Mouse (Mus musculus) hindbrain, embryonic 14.5 days (tissue): Measurements from ENCODE around the gene Clybl. TPM values are rescaled to one million over a fixed set of nuclear protein-coding genes. Genes with fewer than 3 reads are reported as not detected.

Source experiments
- ATAC-seq: fragments of 200-750 bp; cut with Nextera tagmentation; 2 replicates; pipeline ENCODE4 v1.8.0; 2017; ENCODE audit warnings: moderate number of reproducible peaks, mild to moderate bottlenecking, moderate TSS enrichment, moderate library complexity; ENCODE audit not compliant: low FRiP score
- DNase-seq: peaks from one replicate; pipeline ENCODE4 v3.0.0-alpha.2; 2015; ENCODE audit warnings: low spot score
- H3K27ac ChIP-seq: fragments of 300-500 bp; sonication (generic); 2 replicates; pipeline ENCODE4 v1.5.1; 2014; ENCODE audit warnings: mild to moderate bottlenecking, moderate library complexity
- H3K27me3 ChIP-seq: fragments of 300-500 bp; sonication (generic); 2 replicates; pipeline ENCODE4 v1.6.1; 2014; ENCODE audit warnings: mild to moderate bottlenecking, low read length, mixed read lengths; ENCODE audit not compliant: control insufficient read depth, insufficient read depth
- H3K36me3 ChIP-seq: fragments of 300-500 bp; sonication (generic); replicated peaks from 2 replicates; pipeline ENCODE4 v1.6.1; 2014; ENCODE audit not compliant: control insufficient read depth, insufficient read depth
- H3K4me1 ChIP-seq: fragments of 300-500 bp; sonication (generic); replicated peaks from 2 replicates; pipeline ENCODE4 v1.6.1; 2014; ENCODE audit warnings: antibody characterized with exemption, low read length, mixed read lengths; ENCODE audit not compliant: control insufficient read depth, insufficient read depth
- H3K4me2 ChIP-seq: fragments of 300-500 bp; sonication (generic); replicated peaks from 2 replicates; pipeline ENCODE4 v1.6.1; 2014; ENCODE audit warnings: mild to moderate bottlenecking, moderate library complexity
- H3K4me3 ChIP-seq: fragments of 300-500 bp; sonication (generic); replicated peaks from 2 replicates; pipeline ENCODE4 v1.5.1; 2014; ENCODE audit warnings: mild to moderate bottlenecking, low read length
- H3K9ac ChIP-seq: fragments of 300-500 bp; sonication (generic); 2 replicates; pipeline ENCODE4 v1.6.1; 2014
- H3K9me3 ChIP-seq: fragments of 300-500 bp; sonication (generic); 2 replicates; pipeline ENCODE4 v1.6.1; 2016; ENCODE audit warnings: low read length; ENCODE audit not compliant: control insufficient read depth
- WGBS: fragments of 180-500 bp; shearing (Covaris S2); extraction: QIAGEN DNeasy Blood & Tissue Kit; methylation state at CpG from one replicate; pipeline ENCODE4 v1.1.7; 2014; 5-methylcytosine and 5-hydroxymethylcytosine counted together
- polyA plus RNA-seq: library from polyadenylated mRNA; unstranded; fragments of >200 nt; fragmentation: Nextera tagmentation; extraction: Ambion mirVana; gene quantifications from 2 replicates; pipeline ENCODE4 v1.2.1, GENCODE M21; 2014

Clybl gene
- polyA plus RNA-seq, 1 experiment from 2014 or later, result 16.3 TPM

GRCm38 (mm10) chr14:122331635-122332460 is 150.3 kb downstream of the Clybl start:
- Histone ChIP-seq H3K36me3 (no peaks in the 10 kb centered on the region), H3K4me2 (no peak overlapping the region), H3K4me1 (no peaks in the 10 kb centered on the region), H3K4me3 (no peak overlapping the region), H3K9ac (no peak overlapping the region), H3K9me3 (no peaks in the 10 kb centered on the region), H3K27ac (no peak overlapping the region), H3K27me3 (no peaks in the 10 kb centered on the region)
- ATAC-seq, result no peak
- no peak for DNase-seq
- 44% methylated on average over 14 of the region's 14 CpGs for WGBS

- Histone ChIP-seq H3K4me3 (no peak overlapping the region), H3K4me2 (no peak overlapping the region), H3K4me1 (no peaks in the 10 kb centered on the region), H3K36me3 (no peaks in the 10 kb centered on the region), H3K9ac (no peak overlapping the region), H3K9me3 (no peaks in the 10 kb centered on the region), H3K27ac (no peak overlapping the region), H3K27me3 (no peaks in the 10 kb centered on the region)
- DNase-seq, result no peak
- ATAC-seq, result no peak
- 65% methylated on average over 4 of the region's 4 CpGs for WGBS
These were observed 155.5 kb downstream of the Clybl start for GRCm38 (mm10) chr14:122336957-122337356.

GRCm38 (mm10) chr14:122338784-122339183 is 157.3 kb downstream of the Clybl start:
- no peaks in the 10 kb centered on the region for H3K27me3 ChIP-seq
- DNase-seq (peak; percentile 66), ATAC-seq (peak; percentile 34; the same call in 1 of the 2 replicates)
- H3K27ac ChIP-seq, result no peak overlapping the region
- H3K9me3 ChIP-seq, result no peaks in the 10 kb centered on the region
- no peak overlapping the region for H3K4me2 ChIP-seq
- H3K9ac ChIP-seq, result no peak overlapping the region
- 78% methylated on average over 4 of the region's 4 CpGs for WGBS
- H3K4me1 ChIP-seq, result no peaks in the 10 kb centered on the region
- H3K36me3 ChIP-seq, result no peaks in the 10 kb centered on the region
- H3K4me3 ChIP-seq, result no peak overlapping the region

GRCm38 (mm10) chr14:122340141-122340540 is 158.6 kb downstream of the Clybl start:
- 85% methylated on average over 5 of the region's 5 CpGs for WGBS
- Histone ChIP-seq H3K4me2 (no peak overlapping the region), H3K36me3 (no peaks in the 10 kb centered on the region), H3K9me3 (no peaks in the 10 kb centered on the region), H3K4me3 (no peak overlapping the region), H3K27me3 (no peaks in the 10 kb centered on the region), H3K4me1 (no peaks in the 10 kb centered on the region), H3K9ac (no peak overlapping the region), H3K27ac (no peak overlapping the region)
- DNase-seq (no peak), ATAC-seq (no peak)

GRCm38 (mm10) chr14:122341591-122342360 is 160.3 kb downstream of the Clybl start:
- no peak overlapping the region for H3K27ac ChIP-seq
- no peak overlapping the region for H3K4me3 ChIP-seq
- no peaks in the 10 kb centered on the region for H3K36me3 ChIP-seq
- H3K27me3 ChIP-seq, result no peaks in the 10 kb centered on the region
- no peaks in the 10 kb centered on the region for H3K9me3 ChIP-seq
- no peak for ATAC-seq
- no peak overlapping the region for H3K4me2 ChIP-seq
- H3K4me1 ChIP-seq, result no peaks in the 10 kb centered on the region
- no peak for DNase-seq
- 56% methylated on average over 6 of the region's 6 CpGs for WGBS
- H3K9ac ChIP-seq, result no peak overlapping the region

- Histone ChIP-seq H3K27me3 (no peaks in the 10 kb centered on the region), H3K4me2 (peak overlapping the region; percentile 27), H3K36me3 (no peaks in the 10 kb centered on the region), H3K9ac (no peak overlapping the region), H3K4me3 (no peak overlapping the region), H3K27ac (no peak overlapping the region), H3K4me1 (no peaks in the 10 kb centered on the region), H3K9me3 (no peaks in the 10 kb centered on the region)
- DNase-seq, result no peak
- 55% methylated on average over 18 of the region's 18 CpGs for WGBS
- ATAC-seq, result peak; percentile 55; the same call in 1 of the 2 replicates
These were observed 163.0 kb downstream of the Clybl start for GRCm38 (mm10) chr14:122344272-122345224.

- ATAC-seq (no peak), DNase-seq (no peak)
- H3K9me3 ChIP-seq, result no peaks in the 10 kb centered on the region
- WGBS, result 74% methylated on average over 7 of the region's 7 CpGs
- H3K4me1 ChIP-seq, result no peaks in the 10 kb centered on the region
- no peak overlapping the region for H3K9ac ChIP-seq
- H3K4me2 ChIP-seq, result no peak overlapping the region
- no peaks in the 10 kb centered on the region for H3K36me3 ChIP-seq
- no peak overlapping the region for H3K4me3 ChIP-seq
- no peaks in the 10 kb centered on the region for H3K27me3 ChIP-seq
- H3K27ac ChIP-seq, result no peak overlapping the region
These were observed 166.6 kb downstream of the Clybl start for GRCm38 (mm10) chr14:122348069-122348468.

- H3K9ac ChIP-seq, result no peak overlapping the region
- no peaks in the 10 kb centered on the region for H3K27me3 ChIP-seq
- ATAC-seq (no peak), DNase-seq (no peak)
- no peaks in the 10 kb centered on the region for H3K36me3 ChIP-seq
- H3K4me1 ChIP-seq, result no peaks in the 10 kb centered on the region
- WGBS, result 79% methylated on average over 5 of the region's 5 CpGs
- H3K9me3 ChIP-seq, result no peaks in the 10 kb centered on the region
- H3K4me2 ChIP-seq, result no peak overlapping the region
- no peak overlapping the region for H3K27ac ChIP-seq
- no peak overlapping the region for H3K4me3 ChIP-seq
These were observed 167.8 kb downstream of the Clybl start for GRCm38 (mm10) chr14:122349326-122349725.

- WGBS, result 84% methylated on average over 4 of the region's 4 CpGs
- no peak for DNase-seq
- ATAC-seq, result no peak
- no peaks in the 10 kb centered on the region for H3K4me1 ChIP-seq
- no peaks in the 10 kb centered on the region for H3K27me3 ChIP-seq
- H3K27ac ChIP-seq, result no peak overlapping the region
- H3K4me2 ChIP-seq, result no peak overlapping the region
- H3K9me3 ChIP-seq, result no peaks in the 10 kb centered on the region
- H3K9ac ChIP-seq, result no peak overlapping the region
- no peaks in the 10 kb centered on the region for H3K36me3 ChIP-seq
- no peak overlapping the region for H3K4me3 ChIP-seq
These were observed 168.3 kb downstream of the Clybl start for GRCm38 (mm10) chr14:122349761-122350160.
